Mouse (Mus musculus) thymus, postnatal 4 days (tissue): ENCODE measurements around the gene Fbxw2.
"Not testable (repeated sequence)": the region's sequence is repeated elsewhere in the genome, so short reads cannot be mapped to it uniquely, and the experiment has no call there.

Experiments used
- DNase-seq: peaks from one replicate; pipeline ENCODE4 v3.0.0; 2021

The Fbxw2 gene

DNA sequence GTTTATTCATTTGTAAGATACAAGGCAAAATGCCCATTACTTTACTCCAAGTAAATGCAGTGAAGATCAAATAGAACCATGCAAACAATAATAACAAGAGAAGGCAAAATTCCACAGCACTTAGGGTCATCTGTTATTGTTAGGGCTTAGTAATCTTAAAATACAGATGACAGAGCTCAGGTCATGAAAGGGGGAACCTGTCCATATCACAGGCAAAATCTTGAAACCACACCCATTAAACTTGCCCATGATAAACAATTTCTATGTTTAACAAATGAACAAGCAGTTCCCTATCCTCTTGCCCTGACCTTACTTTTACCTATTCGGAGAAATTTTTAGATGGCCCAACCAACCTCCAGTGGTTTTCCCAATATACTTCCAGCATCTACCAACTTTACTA, 16.5 kb downstream of the Fbxw2 start:
- no peak for DNase-seq

DNA sequence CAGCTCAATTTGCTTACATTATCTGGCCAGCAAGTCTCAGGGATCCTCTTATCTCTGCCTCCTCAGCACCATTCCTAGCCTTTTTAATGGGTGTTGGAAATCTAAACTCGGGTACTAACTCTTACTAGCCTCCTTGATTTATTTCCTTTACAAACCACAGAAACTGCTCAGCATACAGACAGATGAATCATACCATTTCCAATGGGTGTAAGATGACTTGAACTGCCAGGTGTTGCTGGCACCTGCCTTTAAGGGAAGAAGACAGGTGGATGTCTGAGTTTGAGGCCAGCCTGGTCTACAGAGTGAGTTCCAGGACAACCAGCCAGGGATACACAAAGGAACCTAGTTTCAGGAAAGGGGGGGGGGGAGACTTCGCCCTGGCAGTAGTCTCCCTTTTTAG, 18.1 kb downstream of the Fbxw2 start:
- no peak for DNase-seq

DNA sequence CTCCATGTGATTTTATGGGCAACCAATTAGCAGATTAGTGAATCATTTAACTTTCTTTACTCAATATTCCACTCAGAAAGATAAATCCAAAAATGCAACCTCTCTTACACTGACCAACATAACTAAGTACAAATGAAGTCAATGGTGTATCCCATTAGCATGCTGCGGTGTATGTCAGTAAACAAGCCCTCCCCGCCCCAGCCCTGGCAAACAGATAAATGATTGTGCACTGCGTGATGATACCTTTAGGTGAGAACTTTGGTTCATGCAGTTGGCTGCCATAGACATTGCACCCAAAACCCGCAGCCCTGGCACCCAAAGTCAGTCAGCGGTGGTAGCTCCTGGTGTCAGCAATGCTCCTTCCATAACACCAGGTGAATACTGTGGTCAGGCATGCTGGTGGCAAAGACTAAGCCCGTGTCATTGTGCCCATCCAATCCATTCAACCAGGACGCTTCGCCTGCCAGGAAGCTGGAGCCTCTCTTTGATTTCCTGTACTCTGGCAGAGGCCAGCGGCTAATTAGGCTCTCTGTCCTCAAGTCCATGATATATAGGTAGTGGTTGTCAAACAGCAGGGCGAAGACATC, 20.7 kb downstream of the Fbxw2 start:
- no peak for DNase-seq

DNA sequence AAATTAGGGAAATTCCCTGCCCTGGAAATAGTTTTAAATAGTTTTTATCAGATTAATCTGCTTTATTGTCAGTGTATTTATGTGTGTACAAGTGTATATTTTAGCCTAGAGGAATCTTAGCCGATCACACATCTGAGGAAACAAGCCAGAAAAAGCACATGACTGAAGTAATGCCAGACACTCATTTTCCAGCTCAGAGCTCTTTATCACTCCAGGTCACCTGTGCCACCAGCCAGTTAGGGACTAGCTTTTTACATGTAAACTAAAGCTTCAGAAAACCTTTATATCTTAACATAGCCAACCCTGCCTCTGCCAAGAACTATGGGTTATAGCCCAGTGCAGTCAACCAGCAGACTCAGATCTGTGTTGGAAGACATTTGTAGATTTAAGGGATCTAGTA, 21.3 kb downstream of the Fbxw2 start:
- DNase-seq = no peak

DNA sequence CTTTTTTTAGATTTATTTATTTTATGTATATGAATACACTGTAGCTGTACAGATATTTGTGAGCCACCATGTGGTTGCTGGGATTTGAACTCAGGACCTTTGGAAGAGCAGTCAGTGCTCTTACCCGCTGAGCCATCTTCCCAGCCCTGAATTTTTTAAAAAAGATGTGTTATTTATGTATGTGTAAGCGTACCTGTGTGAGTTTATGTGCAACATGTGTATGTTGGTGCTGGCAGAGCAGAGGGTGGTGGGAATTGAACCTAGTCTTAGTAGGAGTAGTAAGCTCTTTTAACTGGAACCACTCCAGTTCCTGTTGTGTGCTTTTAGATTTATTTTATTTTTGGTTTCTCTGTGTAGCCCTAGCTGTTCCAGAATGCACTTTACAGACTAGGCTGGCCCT, 21.9 kb downstream of the Fbxw2 start:
- no peak for DNase-seq

DNA sequence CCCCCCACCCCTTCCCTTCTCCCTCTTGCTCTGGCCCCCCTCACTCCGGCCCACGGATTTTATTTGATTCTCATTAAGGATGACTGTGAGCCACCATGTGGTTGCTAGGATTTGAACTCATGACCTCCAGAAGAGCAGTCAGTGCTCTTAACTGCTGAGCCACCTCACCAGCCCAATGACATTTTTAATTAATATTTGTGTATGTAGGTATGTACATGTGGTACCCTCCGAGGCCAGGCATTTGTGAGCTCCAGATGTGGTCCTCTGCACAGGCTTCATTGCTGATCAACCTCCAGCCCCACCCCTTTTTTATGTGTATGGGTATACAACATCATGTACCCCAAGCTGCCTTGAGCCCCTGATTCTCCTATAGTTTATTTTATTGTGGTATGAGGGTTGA, 22.4 kb downstream of the Fbxw2 start:
- no peak for DNase-seq

DNA sequence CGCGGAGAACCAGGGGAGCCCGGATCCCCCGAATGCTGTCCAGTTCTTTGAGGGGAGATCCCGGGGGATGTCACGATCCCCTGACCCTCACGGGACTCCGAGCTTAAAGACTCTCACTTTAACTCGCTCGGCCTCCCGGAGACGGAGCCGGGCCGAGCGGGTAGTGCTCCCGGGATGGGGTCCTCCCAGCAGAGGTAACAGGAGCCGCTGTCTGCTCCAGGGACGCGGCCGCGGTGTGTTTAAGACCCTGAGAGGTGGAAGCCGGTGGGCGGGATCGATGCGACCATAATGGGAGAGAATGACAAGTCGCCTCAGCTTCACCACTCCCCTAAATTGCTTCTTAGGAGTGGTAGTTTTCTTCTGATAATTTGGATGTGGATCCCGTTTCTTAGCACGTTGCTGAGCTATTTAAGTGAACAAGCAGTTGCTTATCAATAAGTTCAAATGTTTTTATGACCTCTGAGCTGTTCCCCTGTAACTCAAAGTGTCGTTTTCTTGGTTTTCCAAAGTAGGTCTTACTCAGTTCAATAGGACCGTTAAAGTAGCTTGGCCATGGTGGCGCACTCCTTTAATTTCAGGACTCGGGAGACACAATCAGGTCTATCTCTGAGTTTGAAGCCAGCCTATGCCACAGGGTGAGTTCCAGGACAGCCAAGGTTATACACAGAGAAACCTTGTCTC, 23.4 kb downstream of the Fbxw2 start:
- peak; percentile 54 for DNase-seq

DNA sequence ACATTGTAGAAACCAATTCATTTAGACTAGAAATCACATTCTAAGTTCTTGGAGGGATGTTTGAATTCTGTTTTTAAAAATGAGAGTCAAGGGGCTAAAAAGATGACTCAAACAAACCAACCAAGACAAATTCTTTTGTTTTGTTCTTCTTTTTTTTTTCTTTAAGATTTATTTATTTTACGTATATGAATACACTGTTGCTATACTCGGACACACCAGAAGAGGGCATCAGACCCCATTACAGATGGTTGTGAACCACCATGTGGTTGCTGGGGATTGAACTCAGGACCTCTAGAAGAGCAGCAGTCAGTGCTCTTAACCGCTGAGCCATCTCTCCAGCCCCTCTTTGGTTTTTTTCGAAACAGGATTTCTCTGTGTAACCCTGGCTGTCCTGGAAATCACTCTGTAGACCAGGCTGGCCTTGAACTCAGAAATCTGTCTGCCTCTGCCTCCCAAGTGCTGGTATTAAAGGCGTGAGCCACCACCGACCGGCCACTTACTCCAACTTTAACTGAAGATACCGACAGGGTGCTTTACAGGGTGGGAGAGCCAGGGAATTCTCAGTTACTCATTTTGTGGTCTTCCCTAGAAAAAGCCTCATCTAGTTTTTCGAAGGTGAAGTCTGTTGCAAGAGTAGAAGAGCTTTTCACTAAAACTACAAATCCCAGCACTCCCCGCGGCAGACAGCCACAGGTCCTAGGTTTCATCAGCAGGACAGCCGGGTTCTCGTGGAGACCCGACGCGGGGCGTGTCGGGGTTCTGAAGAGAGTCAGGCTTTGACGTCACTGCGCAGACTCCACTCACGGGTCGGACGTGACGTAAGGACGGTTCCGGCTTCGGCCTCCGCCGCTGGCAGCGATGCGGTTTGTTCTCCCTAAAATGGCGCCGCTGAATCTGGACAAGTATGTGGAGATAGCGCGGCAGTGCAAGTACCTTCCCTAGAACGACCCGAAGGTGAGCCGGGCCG, 24.3 kb downstream of the Fbxw2 start:
- DNase-seq = peak; percentile 95

DNA sequence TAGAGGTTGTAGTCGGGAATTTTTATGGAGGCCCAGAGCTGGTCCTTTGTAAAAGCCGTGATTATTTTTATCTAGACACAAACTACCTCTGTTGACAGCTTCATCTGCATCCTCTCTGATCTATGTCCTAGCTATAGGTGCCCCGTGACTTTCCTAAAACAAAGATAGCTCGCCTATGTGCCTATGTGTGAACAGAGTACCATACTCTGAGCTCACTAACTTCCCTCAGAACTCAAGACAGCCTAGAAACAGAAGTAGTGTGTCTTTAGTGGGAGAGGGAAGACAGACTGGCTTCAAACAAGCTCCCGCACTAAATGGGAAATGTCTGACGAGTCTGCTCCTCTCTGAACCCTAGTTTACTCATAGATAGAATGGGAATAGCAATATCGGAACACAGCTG, 25.7 kb downstream of the Fbxw2 start:
- no peak for DNase-seq

DNA sequence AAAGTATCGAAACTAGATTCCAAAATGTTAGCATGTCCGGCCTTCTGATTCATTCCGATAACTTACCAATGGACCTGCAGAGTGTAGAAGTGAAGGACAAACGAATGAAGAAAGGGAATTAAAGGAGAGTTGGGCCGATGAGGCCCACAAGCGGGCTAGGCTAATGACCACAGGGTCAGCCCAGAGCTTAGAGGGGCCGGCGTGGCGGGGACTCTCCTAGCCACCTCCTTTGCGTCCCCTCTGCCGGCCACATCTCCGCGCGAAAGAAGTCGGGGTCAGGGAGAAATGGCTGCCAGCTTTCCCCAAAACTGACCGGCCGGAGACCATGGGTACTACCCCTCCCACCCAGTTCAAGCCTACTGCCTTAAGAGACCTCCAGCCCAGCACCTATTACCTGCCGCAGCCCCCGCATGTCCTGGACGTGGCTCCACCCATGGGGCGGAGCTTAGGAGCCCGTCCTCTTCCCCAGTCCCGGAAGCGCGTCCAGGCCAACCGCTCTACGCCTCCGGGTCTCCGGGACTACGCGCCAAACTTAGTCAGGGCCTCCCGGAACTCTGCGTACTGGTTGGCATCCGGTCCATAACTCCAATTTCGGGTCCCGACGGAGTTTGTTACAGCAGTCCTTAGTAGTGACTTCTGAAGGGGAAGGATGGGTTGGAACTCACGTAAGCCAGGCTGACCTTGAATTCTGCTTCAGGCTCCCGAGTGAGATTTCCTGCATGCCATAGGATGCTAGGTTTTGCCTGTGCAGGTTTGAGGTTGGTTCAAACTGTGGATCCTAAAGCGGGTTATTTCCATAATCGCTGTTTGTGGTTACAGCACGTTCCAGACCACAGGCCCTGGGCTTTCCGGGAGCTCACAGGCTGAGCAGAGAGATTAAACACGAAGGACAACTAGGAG, 26.5 kb downstream of the Fbxw2 start, which contains the start of gene Rabepk:
Gene Rabepk, minus strand, starts transcription at position 556 of the 900 bp plus-strand sequence.
- DNase-seq = peak; percentile 91

DNA sequence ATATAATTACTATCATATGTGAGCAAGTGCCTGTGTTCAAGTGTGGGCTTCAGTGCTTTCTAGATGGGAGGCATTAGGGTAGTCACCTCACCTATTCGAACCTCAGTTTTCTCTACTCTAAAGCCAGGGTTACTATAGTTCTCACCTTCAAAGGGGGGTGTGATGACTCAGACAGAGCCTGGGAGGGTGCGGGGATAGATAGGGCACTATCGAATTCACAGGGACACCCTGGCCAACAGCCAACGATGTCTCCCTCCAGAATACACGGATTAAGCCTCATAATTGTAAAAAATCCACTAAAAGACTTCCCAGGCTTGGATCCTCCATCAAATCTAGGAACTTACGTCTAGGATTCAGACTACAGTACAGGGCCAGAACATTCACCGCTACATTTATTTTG, 30.7 kb downstream of the Fbxw2 start:
- DNase-seq = no peak

DNA sequence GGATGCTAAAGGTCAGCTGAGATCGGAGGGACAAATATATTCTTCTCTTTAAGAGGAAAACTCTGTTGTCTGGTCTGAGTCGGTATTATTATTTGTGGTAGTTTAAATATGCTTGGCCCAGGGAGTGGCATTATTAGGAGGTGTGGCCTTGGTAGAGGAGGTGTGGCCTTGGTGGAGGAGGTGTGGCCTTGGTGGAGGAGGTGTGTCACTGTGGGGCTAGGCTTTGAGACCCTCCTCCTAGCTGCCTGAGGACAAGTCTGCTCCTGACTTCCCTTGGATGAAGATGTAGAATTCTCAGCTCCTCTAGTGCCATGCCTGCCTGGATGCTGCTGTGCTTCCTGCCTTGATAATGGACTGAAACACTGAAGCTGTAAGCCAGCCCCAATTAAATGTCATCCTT, 31.6 kb downstream of the Fbxw2 start:
- no peak for DNase-seq

DNA sequence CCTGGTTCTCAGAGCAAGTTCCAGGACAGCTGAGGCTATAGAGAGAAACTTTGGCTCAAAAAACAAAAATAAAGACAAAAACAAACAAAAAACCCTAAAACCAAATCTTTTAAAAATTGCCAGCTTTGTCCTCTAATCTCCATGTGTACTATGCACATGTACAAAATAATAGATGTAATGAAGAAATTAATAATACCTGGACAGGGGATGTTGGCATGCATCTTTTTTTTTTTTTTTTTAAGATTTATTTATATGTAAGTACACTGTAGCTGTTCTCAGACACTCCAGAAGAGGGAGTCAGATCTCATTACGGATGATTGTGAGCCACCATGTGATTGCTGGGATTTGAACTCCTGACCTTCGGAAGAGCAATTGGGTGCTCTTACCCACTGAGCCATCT, 33.6 kb downstream of the Fbxw2 start:
- DNase-seq = not testable (repeated sequence)

DNA sequence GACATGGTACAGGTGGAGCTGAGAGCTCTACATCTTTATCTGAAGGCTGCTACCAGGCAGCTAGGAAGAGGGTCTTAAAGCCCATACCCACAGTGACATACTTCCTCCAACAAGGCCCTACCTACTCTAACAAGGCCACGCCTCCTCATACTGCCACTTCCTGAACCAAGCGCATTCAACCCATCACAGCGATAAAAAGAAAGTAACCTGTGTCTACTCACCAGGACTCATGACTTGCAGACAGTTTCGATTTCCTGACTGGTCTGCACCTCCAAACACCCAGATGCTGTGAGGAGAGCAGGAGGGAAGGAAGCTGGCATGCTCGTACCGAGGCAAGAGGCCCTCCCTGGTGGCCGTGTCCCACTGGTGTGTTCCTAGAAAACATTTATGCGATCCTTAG, 35.8 kb downstream of the Fbxw2 start:
- peak; percentile 65 for DNase-seq

DNA sequence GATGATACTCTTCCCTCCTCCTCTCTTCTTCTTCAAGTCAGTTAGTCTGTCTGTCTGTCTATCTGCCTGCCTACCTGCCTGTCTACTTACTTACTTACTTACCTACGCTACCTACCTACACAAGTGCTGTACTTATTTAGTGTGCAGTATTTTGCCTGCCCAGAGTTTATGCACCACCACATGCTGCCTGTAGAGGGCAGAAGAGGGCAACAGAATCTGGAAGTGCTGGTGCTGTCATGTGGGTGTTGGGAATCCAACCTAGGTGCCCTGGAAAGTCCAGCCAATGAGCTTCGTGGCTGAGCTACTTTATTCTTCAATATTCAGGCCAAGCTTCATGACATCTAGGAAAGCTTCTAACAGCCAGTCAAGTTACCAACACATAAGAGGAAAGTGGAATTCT, 42.0 kb downstream of the Fbxw2 start:
- DNase-seq = peak; percentile 68

DNA sequence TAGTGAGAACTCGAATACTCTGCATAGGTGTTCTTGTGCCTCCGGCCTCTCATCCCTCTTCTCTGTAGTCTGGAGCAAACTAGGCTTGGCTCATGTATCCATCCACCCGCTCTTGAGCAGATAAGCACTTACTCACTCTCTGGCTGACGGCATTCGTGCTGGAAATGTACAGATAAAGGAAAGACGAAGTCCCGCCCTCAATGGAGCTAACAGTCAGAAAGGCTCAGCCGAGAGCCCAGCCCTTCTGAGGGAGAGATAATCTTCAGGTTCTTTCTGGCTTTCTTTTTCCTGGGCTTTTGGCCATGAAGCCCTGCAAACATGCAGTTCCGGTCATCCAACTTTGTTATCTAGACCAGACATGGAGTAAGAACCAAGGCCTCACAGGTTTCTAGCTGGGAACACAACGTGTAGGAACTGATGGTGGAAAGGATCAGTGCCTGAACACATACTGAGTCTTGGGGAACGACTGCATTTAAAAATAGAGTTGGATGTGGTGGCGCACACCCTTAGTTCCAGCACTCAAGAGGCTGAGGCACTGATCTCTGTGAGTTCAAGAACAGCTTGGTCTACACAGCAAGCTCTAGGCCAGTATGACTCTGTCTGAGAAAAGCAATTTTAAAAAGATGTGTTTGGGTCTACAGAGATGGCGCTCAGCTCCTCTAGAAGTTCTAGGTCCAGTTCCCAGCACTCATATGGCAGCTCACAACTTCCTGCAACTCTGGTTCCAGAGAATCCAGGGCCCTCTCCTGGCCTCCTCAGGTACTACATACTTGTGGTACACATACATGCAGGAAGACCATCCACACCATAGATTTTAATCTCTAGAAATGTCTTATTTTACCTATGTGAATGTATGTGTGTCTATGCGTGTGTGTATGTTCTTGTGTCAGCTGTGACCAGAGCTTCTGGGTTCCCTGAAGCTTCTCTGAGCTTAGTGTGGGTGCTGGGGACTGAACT, 42.8 kb downstream of the Fbxw2 start:
- no peak for DNase-seq

DNA sequence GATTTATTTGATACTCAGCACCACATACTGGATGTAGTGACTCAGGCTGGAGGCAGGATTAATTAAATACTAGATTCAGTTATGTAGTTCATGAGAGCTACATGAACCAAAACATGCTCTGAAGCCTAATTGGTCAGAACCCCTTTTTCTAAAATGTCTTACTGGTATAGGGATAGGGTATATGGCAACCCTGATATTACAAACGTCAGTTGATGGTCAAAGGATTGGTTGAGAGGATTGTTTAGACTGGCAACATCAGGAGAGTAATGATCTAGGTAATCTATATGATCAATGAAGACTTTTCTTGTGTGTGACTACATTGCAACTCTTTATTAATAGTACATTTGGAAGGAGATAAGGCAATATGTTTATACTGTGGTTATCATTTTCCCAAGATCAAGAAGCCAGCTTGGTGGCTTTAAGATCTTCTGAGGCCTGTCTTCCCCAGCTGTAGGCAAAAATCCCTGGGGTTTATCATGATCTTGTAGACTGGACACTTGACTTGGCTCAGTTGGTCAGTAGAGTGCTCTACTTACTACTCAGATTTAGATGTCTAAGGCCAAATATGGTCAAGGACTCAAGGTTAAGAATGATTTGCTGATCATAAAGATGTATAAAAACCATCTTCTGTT, 48.8 kb downstream of the Fbxw2 start:
- no peak for DNase-seq

DNA sequence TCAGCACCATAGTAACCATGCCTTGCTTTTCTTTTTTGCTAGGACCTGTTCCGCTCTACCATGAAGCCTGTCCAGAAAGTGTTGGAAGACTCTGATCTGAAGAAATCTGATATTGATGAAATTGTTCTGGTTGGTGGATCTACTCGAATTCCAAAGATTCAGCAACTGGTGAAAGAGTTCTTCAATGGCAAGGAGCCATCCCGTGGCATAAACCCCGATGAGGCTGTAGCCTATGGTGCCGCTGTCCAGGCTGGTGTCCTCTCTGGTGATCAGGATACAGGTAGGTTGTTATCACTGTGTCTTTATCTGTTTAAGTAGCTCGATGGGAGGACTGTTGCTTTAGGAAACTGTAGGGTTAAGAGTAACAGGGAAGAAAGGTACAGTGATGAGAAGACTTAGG, 51.6 kb downstream of the Fbxw2 start:
- DNase-seq = no peak

DNA sequence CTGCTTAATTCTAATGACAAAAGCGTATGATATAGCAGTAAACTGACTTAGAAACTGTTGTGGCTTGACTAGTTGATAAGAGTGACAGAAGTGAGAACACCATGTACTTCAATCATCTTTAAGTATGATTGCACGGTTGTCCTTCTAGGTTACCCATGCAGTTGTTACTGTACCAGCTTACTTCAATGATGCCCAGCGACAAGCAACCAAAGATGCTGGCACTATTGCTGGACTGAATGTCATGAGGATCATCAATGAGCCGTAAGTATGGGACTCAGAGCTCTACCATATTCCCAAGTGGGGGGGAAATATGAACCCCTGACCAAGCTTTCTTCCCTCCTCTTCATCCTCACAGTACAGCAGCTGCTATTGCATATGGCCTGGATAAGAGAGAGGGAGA, 52.4 kb downstream of the Fbxw2 start:
- DNase-seq = no peak

DNA sequence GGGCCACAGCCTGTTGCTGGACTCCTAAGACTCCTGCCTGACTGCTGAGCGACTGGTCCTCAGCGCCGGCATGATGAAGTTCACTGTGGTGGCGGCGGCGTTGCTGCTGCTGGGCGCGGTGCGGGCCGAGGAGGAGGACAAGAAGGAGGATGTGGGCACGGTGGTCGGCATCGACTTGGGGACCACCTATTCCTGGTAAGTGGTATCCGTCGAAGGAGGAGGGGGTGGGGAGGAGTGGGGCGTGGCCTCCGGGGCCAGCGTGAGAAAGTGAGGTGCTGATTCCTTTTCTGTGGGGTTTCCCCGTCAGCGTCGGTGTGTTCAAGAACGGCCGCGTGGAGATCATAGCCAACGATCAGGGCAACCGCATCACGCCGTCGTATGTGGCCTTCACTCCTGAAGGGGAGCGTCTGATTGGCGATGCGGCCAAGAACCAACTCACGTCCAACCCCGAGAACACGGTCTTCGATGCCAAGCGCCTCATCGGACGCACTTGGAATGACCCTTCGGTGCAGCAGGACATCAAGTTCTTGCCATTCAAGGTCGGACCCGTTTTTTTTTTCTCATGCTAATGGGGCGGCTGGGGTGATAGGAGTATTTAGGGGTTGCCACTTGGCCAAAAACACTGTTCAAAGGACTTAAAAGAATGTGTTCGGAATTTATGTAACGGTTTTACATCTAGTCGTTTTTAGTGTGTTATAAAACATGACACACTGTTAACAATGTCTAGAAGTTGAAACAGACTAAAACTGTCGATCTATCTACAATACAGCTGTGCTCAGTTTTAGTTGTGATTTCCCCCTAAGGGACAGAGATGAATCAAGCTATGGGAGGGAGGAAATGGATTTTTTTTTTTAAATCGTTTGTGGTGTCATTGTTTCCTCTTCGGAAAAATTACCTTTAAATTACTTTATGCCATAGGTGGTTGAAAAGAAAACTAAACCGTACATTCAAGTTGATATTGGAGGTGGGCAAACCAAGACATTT, 53.6 kb downstream of the Fbxw2 start:
- DNase-seq = peak; percentile 81
